Mouse (Mus musculus) MEL (cell line): ENCODE measurements around the gene Gm13278. TPM values are rescaled to one million over a fixed set of nuclear protein-coding genes. Genes with fewer than 3 reads are reported as not detected.
"Not testable (repeated sequence)": the region's sequence is repeated elsewhere in the genome, so short reads cannot be mapped to it uniquely, and the experiment has no call there.

Experiments used
- DNase-seq: peaks from one replicate; pipeline ENCODE4 v3.0.0; 2011; ENCODE audit warnings: low read depth, low spot score
- H3K27ac ChIP-seq: 2 replicates; pipeline ENCODE4 v1.5.1; 2012; ENCODE audit warnings: low read depth, mild to moderate bottlenecking, control low read depth, low read length, moderate library complexity; ENCODE audit not compliant: control insufficient read depth
- H3K27me3 ChIP-seq, 2 experiments: fragments of 150-350 bp in 1 of 2; sonication (generic) in 1 of 2; 2 replicates each; pipeline ENCODE4 v1.6.1; 2012; ENCODE audit warnings: low read length in 2 of 2, mild to moderate bottlenecking in 2 of 2, improper control_type of control experiment in 1 of 2, moderate library complexity in 1 of 2; ENCODE audit not compliant: insufficient read depth in 2 of 2, control insufficient read depth in 1 of 2
- H3K36me3 ChIP-seq, 2 experiments: 2 replicates each; pipeline ENCODE4 v1.6.1; 2012 to 2014; ENCODE audit warnings: low read length in 2 of 2, improper control_type of control experiment in 1 of 2, inconsistent platforms in 1 of 2, mild to moderate bottlenecking in 1 of 2; ENCODE audit not compliant: insufficient read depth in 2 of 2, control insufficient read depth in 1 of 2
- H3K4me1 ChIP-seq, 2 experiments: fragments of 150-350 bp in 1 of 2; sonication (generic) in 1 of 2; 2 replicates each; pipeline ENCODE4 v1.6.1; 2012; ENCODE audit warnings: low read length in 2 of 2, improper control_type of control experiment in 1 of 2, mild to moderate bottlenecking in 1 of 2; ENCODE audit not compliant: insufficient read depth in 2 of 2, control insufficient read depth in 1 of 2
- H3K4me3 ChIP-seq, 2 experiments: fragments of 150-350 bp in 1 of 2; sonication (generic) in 1 of 2; 2 replicates each; pipeline ENCODE4 v1.5.1; 2012; ENCODE audit warnings: low read depth in 2 of 2, low read length in 2 of 2, mild to moderate bottlenecking in 2 of 2, moderate library complexity in 2 of 2, control low read depth in 1 of 2, improper control_type of control experiment in 1 of 2; ENCODE audit not compliant: control insufficient read depth in 1 of 2, insufficient read depth in 1 of 2
- H3K79me2 ChIP-seq: 2 replicates; pipeline ENCODE4 v1.6.1; 2012; ENCODE audit warnings: mild to moderate bottlenecking, low read length, moderate library complexity; ENCODE audit not compliant: control insufficient read depth, poor library complexity, insufficient read depth
- H3K9ac ChIP-seq: 2 replicates; pipeline ENCODE4 v1.6.1; 2012; ENCODE audit warnings: low read depth, mild to moderate bottlenecking, control low read depth, low read length, moderate library complexity; ENCODE audit not compliant: control insufficient read depth, poor library complexity, severe bottlenecking
- H3K9me3 ChIP-seq: fragments of 150-350 bp; sonication (generic); replicated peaks from 2 replicates; pipeline ENCODE4 v1.6.1; 2012; ENCODE audit warnings: mild to moderate bottlenecking, low read length, improper control_type of control experiment, moderate library complexity; ENCODE audit not compliant: insufficient read depth
- CHD1 ChIP-seq: IDR thresholded peaks from 2 replicates; pipeline ENCODE4 v1.6.1; 2012; ENCODE audit warnings: low read depth, mild to moderate bottlenecking, inconsistent platforms, low read length, improper control_type of control experiment
- CTCF ChIP-seq, 3 experiments: IDR thresholded peaks in 2 of 3; conservative IDR thresholded peaks in 1 of 3; 2 replicates each; pipeline ENCODE4 v1.5.1; 2011 to 2012; ENCODE audit warnings: low read length in 3 of 3, low read depth in 2 of 3, mild to moderate bottlenecking in 2 of 3, improper control_type of control experiment in 1 of 3, inconsistent platforms in 1 of 3, mixed read lengths in 1 of 3, moderate library complexity in 1 of 3; ENCODE audit not compliant: control insufficient read depth in 1 of 3, insufficient read depth in 1 of 3, poor library complexity in 1 of 3, severe bottlenecking in 1 of 3
- E2F4 ChIP-seq: IDR thresholded peaks from 2 replicates; pipeline ENCODE4 v1.6.1; 2011; ENCODE audit warnings: low read depth, low read length, improper control_type of control experiment, borderline replicate concordance
- ETS1 ChIP-seq: IDR thresholded peaks from 2 replicates; pipeline ENCODE4 v1.6.1; 2012; ENCODE audit warnings: low read depth, mild to moderate bottlenecking, inconsistent platforms, low read length, improper control_type of control experiment, moderate library complexity
- GATA1 ChIP-seq: IDR thresholded peaks from 2 replicates; pipeline ENCODE4 v1.6.1; 2011; ENCODE audit warnings: low read depth, low read length, improper control_type of control experiment
- HCFC1 ChIP-seq: IDR thresholded peaks from 2 replicates; pipeline ENCODE4 v1.6.1; 2012; ENCODE audit warnings: low read depth, mild to moderate bottlenecking, inconsistent platforms, low read length, improper control_type of control experiment, moderate library complexity
- MAFK ChIP-seq: IDR thresholded peaks from 2 replicates; pipeline ENCODE4 v1.6.1; 2011; ENCODE audit warnings: low read depth, mild to moderate bottlenecking, low read length, improper control_type of control experiment, borderline replicate concordance
- MAX ChIP-seq: IDR thresholded peaks from 2 replicates; pipeline ENCODE4 v1.6.1; 2011; ENCODE audit warnings: low read length, improper control_type of control experiment
- MEF2A ChIP-seq: IDR thresholded peaks from 2 replicates; pipeline ENCODE4 v1.6.1; 2014; ENCODE audit warnings: low read depth, mild to moderate bottlenecking, inconsistent platforms, low read length, improper control_type of control experiment; ENCODE audit not compliant: poor library complexity, insufficient replicate concordance, severe bottlenecking; ENCODE audit errors: extremely low read depth
- MXI1 ChIP-seq: IDR thresholded peaks from 2 replicates; pipeline ENCODE4 v1.6.1; 2011; ENCODE audit warnings: mild to moderate bottlenecking, low read depth, low read length, improper control_type of control experiment
- MYB ChIP-seq: IDR thresholded peaks from 2 replicates; pipeline ENCODE4 v1.6.1; 2011; ENCODE audit warnings: mild to moderate bottlenecking, low read depth, low read length, improper control_type of control experiment
- MYC ChIP-seq: IDR thresholded peaks from 2 replicates; pipeline ENCODE4 v1.6.1; 2011; ENCODE audit warnings: low read depth, mild to moderate bottlenecking, low read length, improper control_type of control experiment, moderate library complexity
- NRF1 ChIP-seq: IDR thresholded peaks from 2 replicates; pipeline ENCODE4 v1.6.1; 2014; ENCODE audit warnings: low read depth, mild to moderate bottlenecking, inconsistent platforms, low read length, improper control_type of control experiment, moderate library complexity; ENCODE audit not compliant: poor library complexity, insufficient read depth, severe bottlenecking
- POLR2AphosphoS2 ChIP-seq: IDR thresholded peaks from 2 replicates; pipeline ENCODE4 v1.6.1; 2011; ENCODE audit warnings: low read length, improper control_type of control experiment
- RCOR1 ChIP-seq: IDR thresholded peaks from 2 replicates; pipeline ENCODE4 v1.6.1; 2012; ENCODE audit warnings: low read depth, mild to moderate bottlenecking, inconsistent platforms, low read length, improper control_type of control experiment
- SMC3 ChIP-seq: IDR thresholded peaks from 2 replicates; pipeline ENCODE4 v1.6.1; 2011; ENCODE audit warnings: low read depth, low read length, improper control_type of control experiment
- TBP ChIP-seq: IDR thresholded peaks from 2 replicates; pipeline ENCODE4 v1.8.0; 2011; ENCODE audit warnings: low read depth, low read length, improper control_type of control experiment
- TCF12 ChIP-seq: IDR thresholded peaks from 2 replicates; pipeline ENCODE4 v1.6.1; 2014; ENCODE audit warnings: low read depth, mild to moderate bottlenecking, inconsistent platforms, low read length, improper control_type of control experiment, moderate library complexity
- USF1 ChIP-seq: IDR thresholded peaks from 2 replicates; pipeline ENCODE4 v1.6.1; 2014; ENCODE audit warnings: low read depth, mild to moderate bottlenecking, inconsistent platforms, low read length, improper control_type of control experiment, moderate library complexity
- ZNF384 ChIP-seq: IDR thresholded peaks from 2 replicates; pipeline ENCODE4 v1.6.1; 2012; ENCODE audit warnings: low read depth, mild to moderate bottlenecking, inconsistent platforms, low read length, improper control_type of control experiment
- polyA plus RNA-seq, 2 experiments: library from polyadenylated mRNA; stranded (reverse) in 1 of 2; unstranded in 1 of 2; fragments of >175 nt in 1 of 2; fragments of >200 nt in 1 of 2; gene quantifications; 2 replicates each; pipeline versions ENCODE4 v1.2.1 to v1.2.4; 2012; ENCODE audit warnings: low replicate concordance in 2 of 2, low read depth in 1 of 2; ENCODE audit not compliant: insufficient read length in 2 of 2, insufficient read depth in 1 of 2, missing spikeins in 1 of 2
- total RNA-seq: library from RNA; depleted of rRNA; stranded (reverse); fragments of 300-350 nt; gene quantifications from 2 replicates; pipeline ENCODE4 v1.2.3, GENCODE M21; 2012

Gm13278 gene
- total and polyA plus RNA-seq, 3 experiments = not detected

- TF ChIP-seq TCF12 (no peak; the same call in 1 of the 2 replicates), E2F4 (no peak), NRF1 (no peak), ETS1 (0 out of 2 replicates have a peak, but pooled peaks have one; percentile 9), RCOR1 (no peak), CHD1 (no peak), MAX (no peak), HCFC1 (no peak), MXI1 (no peak), POLR2AphosphoS2 (no peak), MYB (no peak), MEF2A (no peak), MAFK (no peak), GATA1 (no peak), TBP (no peak)
These were observed 39.2 kb downstream of the Gm13278 start (continued) for GRCm38 (mm10) chr4:88830523-88830922.

- peaks cover 11 to 18% of the 10 kb centered on the region in 2 experiments for H3K27me3 ChIP-seq
- H3K79me2 ChIP-seq, H3K27ac ChIP-seq, H3K4me1 ChIP-seq, H3K9me3 ChIP-seq, H3K36me3 ChIP-seq, DNase-seq, H3K4me3 ChIP-seq, H3K9ac ChIP-seq: not testable (repeated sequence)
These were observed 43.9 kb downstream of the Gm13278 start, which contains the start of gene Ifna5 for GRCm38 (mm10) chr4:88835225-88835624. Gene Ifna5 (plus strand): TSS chr4:88835525.

- H3K36me3 ChIP-seq = no peaks in the 10 kb centered on the region
- H3K9ac ChIP-seq = no peak overlapping the region
- H3K79me2 ChIP-seq = no peaks in the 10 kb centered on the region
- no peaks in the 10 kb centered on the region; a peak in 1 of 4 replicates for H3K4me1 ChIP-seq
- peak; percentile 46 for DNase-seq
- TF ChIP-seq MXI1 = no peak
- TF ChIP-seq NRF1 = no peak
- TF ChIP-seq CTCF (IDR thresholded peaks at IDR 0.05 in 2 of 3, conservative IDR thresholded peaks at IDR 0.05 in 1 of 3; ENCODE audit: control insufficient read depth in 1 of 3, insufficient read depth in 1 of 3, low read depth in 2 of 3, low read length in 3 of 3, poor library complexity in 1 of 3, severe bottlenecking in 1 of 3) = peak in 2 of 3 experiments; percentile 65 to 69; a peak in 4 of 6 replicates
- no peak for TF ChIP-seq MYC
- TF ChIP-seq SMC3 = 0 out of 2 replicates have a peak, but pooled peaks have one; percentile 12
- no peak for TF ChIP-seq ZNF384
- TF ChIP-seq USF1 = no peak
- no peak overlapping the region for H3K4me3 ChIP-seq
- H3K9me3 ChIP-seq = no peaks in the 10 kb centered on the region
- H3K27ac ChIP-seq = no peak overlapping the region
- H3K27me3 ChIP-seq = peaks cover 14 to 17% of the 10 kb centered on the region in 2 experiments
These were observed 47.5 kb downstream of the Gm13278 start for GRCm38 (mm10) chr4:88838828-88839227.
